16 mouse cellular contexts compared by ENCODE assay signal in the genomic region with DNA sequence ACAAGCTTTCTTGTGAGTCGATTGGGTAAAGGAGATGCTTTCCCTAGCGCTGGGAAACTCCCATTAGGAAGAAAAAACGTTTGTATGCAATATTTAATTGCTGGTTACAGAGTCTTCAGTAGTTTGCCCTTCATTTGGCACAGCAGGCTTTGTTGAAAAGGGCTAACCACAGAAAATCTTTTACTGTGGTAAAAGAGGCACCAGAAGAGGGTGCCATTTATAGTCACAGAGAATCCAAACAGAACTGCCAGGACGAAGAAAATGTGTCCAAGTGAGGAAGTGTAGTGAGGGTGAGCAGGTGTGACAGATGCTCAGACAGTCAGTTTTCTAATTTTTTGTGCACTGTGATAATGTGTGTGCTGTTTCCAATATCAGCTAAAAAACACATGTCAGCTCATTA.
DNase-seq lines count a peak whose midpoint lies in the region; ATAC-seq and TF ChIP-seq lines count a peak whose summit lies in the region.
"Had no signal": no experiment of that assay in that cellular context is flagged by ENCODE, and none has a peak within 500 bp of the region (broad histone marks: within the 10 kb centered on the region; RNA-seq: fewer than 3 reads in every experiment).

No protein-coding gene starts in this region.

- in situ Hi-C loops in Patski (cut with MboI; ENCODE audit: low pct_unique_long_range_greater_than_20kb), result no loop called here

- H3K4me1 ChIP-seq in forebrain, embryonic 16.5 days (replicated peaks; ENCODE audit: control insufficient read depth, insufficient read depth, low read length), result peaks cover 19% of the 10 kb centered on the region
- peaks cover 18% of the 10 kb centered on the region for H3K4me1 ChIP-seq in forebrain, embryonic 13.5 days
- H3K4me1 ChIP-seq: heart, embryonic 13.5 days; intestine, embryonic 15.5 days had no signal

- ATAC-seq in forebrain, embryonic 16.5 days, result peak; percentile 24
- no peak for ATAC-seq in forebrain, embryonic 13.5 days
- ATAC-seq in Patski, result peak; percentile 57
- ATAC-seq: intestine, embryonic 15.5 days had no signal

- 13% methylated on average over 4 of the region's 4 CpGs for WGBS in forebrain, embryonic 16.5 days
- 27% methylated on average over 4 of the region's 4 CpGs for WGBS in forebrain, embryonic 13.5 days

- H3K4me2 ChIP-seq in forebrain, embryonic 16.5 days (ENCODE audit: low read length), result no peak overlapping the region
- no peak overlapping the region for H3K4me2 ChIP-seq in forebrain, embryonic 13.5 days
- H3K4me2 ChIP-seq: heart, embryonic 13.5 days; hindbrain, embryonic 12.5 days; intestine, embryonic 15.5 days had no signal

- H3K27me3 ChIP-seq in forebrain, embryonic 16.5 days (replicated peaks; ENCODE audit: control insufficient read depth, insufficient read depth, low read length), result no peaks in the 10 kb centered on the region
- H3K27me3 ChIP-seq in forebrain, embryonic 13.5 days, result no peaks in the 10 kb centered on the region
- H3K27me3 ChIP-seq in Patski, result no peaks in the 10 kb centered on the region
- H3K27me3 ChIP-seq: heart, embryonic 13.5 days; hindbrain, embryonic 12.5 days; intestine, embryonic 15.5 days had no signal

- no peak overlapping the region for H3K9ac ChIP-seq in forebrain, embryonic 16.5 days (replicated peaks; ENCODE audit: low read depth, low read length)
- H3K9ac ChIP-seq in forebrain, embryonic 13.5 days, result no peak overlapping the region
- H3K9ac ChIP-seq: heart, embryonic 13.5 days; hindbrain, embryonic 12.5 days; intestine, embryonic 15.5 days had no signal

- no peaks in the 10 kb centered on the region for H3K36me3 ChIP-seq in forebrain, embryonic 16.5 days (ENCODE audit: control insufficient read depth, insufficient read depth)
- no peaks in the 10 kb centered on the region for H3K36me3 ChIP-seq in forebrain, embryonic 13.5 days (ENCODE audit: poor library complexity, severe bottlenecking)
- H3K36me3 ChIP-seq: heart, embryonic 13.5 days; hindbrain, embryonic 12.5 days; intestine, embryonic 15.5 days had no signal

- peak; percentile 58 for TF ChIP-seq CTCF in layer of hippocampus, adult 2 months (conservative IDR thresholded peaks at IDR 0.05)
- peak; percentile 22 for TF ChIP-seq CTCF in Patski (IDR thresholded peaks at IDR 0.05)

- no peak overlapping the region for H3K4me3 ChIP-seq in forebrain, embryonic 16.5 days (replicated peaks; ENCODE audit: low read length)
- H3K4me3 ChIP-seq in forebrain, embryonic 13.5 days, result no peak overlapping the region
- H3K4me3 ChIP-seq in layer of hippocampus, adult 2 months, result no peak overlapping the region
- H3K4me3 ChIP-seq: heart, embryonic 13.5 days; hindbrain, embryonic 12.5 days; intestine, embryonic 15.5 days had no signal

- DNase-seq in layer of hippocampus, adult 2 months (ENCODE audit: low spot score in 2 of 2), result no peak
- DNase-seq in layer of hippocampus, postnatal 36 days, result no peak
- peak; percentile 84 for DNase-seq in Muller cell, postnatal 12 days (ENCODE audit: inconsistent ontology term)
- no peak for DNase-seq in Patski (ENCODE audit: low read depth, low spot score)
- DNase-seq in cerebellum, postnatal 14 days, result no peak
- DNase-seq: adrenal gland, postnatal 10 days; cerebellum, adult 18-20 months; cerebellum, adult 9-11 months; gastrocnemius, postnatal 14 days; heart, postnatal 4 days; kidney, adult 18-20 months had no signal

- H3K27ac ChIP-seq in forebrain, embryonic 16.5 days (ENCODE audit: low read length), result no peak overlapping the region
- no peak overlapping the region for H3K27ac ChIP-seq in forebrain, embryonic 13.5 days
- no peak overlapping the region for H3K27ac ChIP-seq in layer of hippocampus, adult 2 months
- H3K27ac ChIP-seq: heart, embryonic 13.5 days; hindbrain, embryonic 12.5 days; intestine, embryonic 15.5 days had no signal

- POLR2A ChIA-PET in Patski (lab: Charles Lee), result no interaction called here

- CTCF ChIA-PET in Patski (lab: Charles Lee), result no interaction called here

- no peaks in the 10 kb centered on the region for H3K9me3 ChIP-seq in forebrain, embryonic 16.5 days (ENCODE audit: control insufficient read depth, low read length)
- no peaks in the 10 kb centered on the region for H3K9me3 ChIP-seq in forebrain, embryonic 13.5 days (replicated peaks)
- H3K9me3 ChIP-seq: heart, embryonic 13.5 days; hindbrain, embryonic 12.5 days; intestine, embryonic 15.5 days had no signal
